Mouse (Mus musculus): ENCODE measurements around the gene Hoxd9. TPM values are rescaled to one million over a fixed set of nuclear protein-coding genes. Genes with fewer than 3 reads are reported as not detected.

Gene Hoxd9
- polyA plus RNA-seq, 1 experiment, result 0.31 TPM

GRCm38 (mm10) chr2:74706393-74706960 lies 8.9 kb downstream of the Hoxd9 start:
- DNase-seq, result no peak
- H3K4me1 ChIP-seq (replicated peaks; ENCODE audit: control insufficient read depth, insufficient read depth, low read length), result peaks cover 11% of the 10 kb centered on the region
- H3K4me3 ChIP-seq (ENCODE audit: control insufficient read depth, insufficient read depth, low read length), result no peak overlapping the region
- H3K27ac ChIP-seq (ENCODE audit: control insufficient read depth, insufficient read depth, low read length), result no peak overlapping the region
- peaks cover 21% of the 10 kb centered on the region for H3K27me3 ChIP-seq (ENCODE audit: control insufficient read depth, insufficient read depth, low read length)
- H3K36me3 ChIP-seq (ENCODE audit: control insufficient read depth, insufficient read depth, low read length), result no peaks in the 10 kb centered on the region
- no peak for TF ChIP-seq POLR2A (IDR thresholded peaks at IDR 0.05; ENCODE audit: control insufficient read depth, extremely low read depth, insufficient read depth, low read length, poor library complexity)
- no peak for TF ChIP-seq CTCF (IDR thresholded peaks at IDR 0.05; ENCODE audit: borderline replicate concordance, control insufficient read depth, extremely low read depth, insufficient read depth, low read length, poor library complexity)
- 15% methylated on average over 13 of the region's 13 CpGs for WGBS

GRCm38 (mm10) chr2:74707599-74707998 lies 10.1 kb downstream of the Hoxd9 start:
- Histone ChIP-seq H3K27me3 (ENCODE audit: control insufficient read depth, insufficient read depth, low read length) (peaks cover 29% of the 10 kb centered on the region), H3K4me3 (ENCODE audit: control insufficient read depth, insufficient read depth, low read length) (no peak overlapping the region), H3K4me1 (replicated peaks; ENCODE audit: control insufficient read depth, insufficient read depth, low read length) (peaks cover 11% of the 10 kb centered on the region), H3K36me3 (ENCODE audit: control insufficient read depth, insufficient read depth, low read length) (no peaks in the 10 kb centered on the region), H3K27ac (ENCODE audit: control insufficient read depth, insufficient read depth, low read length) (no peak overlapping the region)
- DNase-seq, result no peak
- WGBS, result 48% methylated on average over 7 of the region's 7 CpGs
- TF ChIP-seq CTCF (IDR thresholded peaks at IDR 0.05; ENCODE audit: borderline replicate concordance, control insufficient read depth, extremely low read depth, insufficient read depth, low read length, poor library complexity), result no peak
- no peak for TF ChIP-seq POLR2A (IDR thresholded peaks at IDR 0.05; ENCODE audit: control insufficient read depth, extremely low read depth, insufficient read depth, low read length, poor library complexity)

- WGBS, result 71% methylated on average over 4 of the region's 4 CpGs
- TF ChIP-seq POLR2A (IDR thresholded peaks at IDR 0.05; ENCODE audit: control insufficient read depth, extremely low read depth, insufficient read depth, low read length, poor library complexity) (no peak), CTCF (IDR thresholded peaks at IDR 0.05; ENCODE audit: borderline replicate concordance, control insufficient read depth, extremely low read depth, insufficient read depth, low read length, poor library complexity) (no peak)
- peaks cover 11% of the 10 kb centered on the region for H3K4me1 ChIP-seq (replicated peaks; ENCODE audit: control insufficient read depth, insufficient read depth, low read length)
- no peak overlapping the region for H3K4me3 ChIP-seq (ENCODE audit: control insufficient read depth, insufficient read depth, low read length)
- peaks cover 29% of the 10 kb centered on the region for H3K27me3 ChIP-seq (ENCODE audit: control insufficient read depth, insufficient read depth, low read length)
- H3K36me3 ChIP-seq (ENCODE audit: control insufficient read depth, insufficient read depth, low read length), result no peaks in the 10 kb centered on the region
- no peak overlapping the region for H3K27ac ChIP-seq (ENCODE audit: control insufficient read depth, insufficient read depth, low read length)
- DNase-seq, result no peak
Measured at GRCm38 (mm10) chr2:74708676-74709075, 11.1 kb downstream of the Hoxd9 start.

- WGBS, result 23% methylated on average over 5 of the region's 5 CpGs
- Histone ChIP-seq H3K27ac (ENCODE audit: control insufficient read depth, insufficient read depth, low read length) (no peak overlapping the region), H3K4me3 (ENCODE audit: control insufficient read depth, insufficient read depth, low read length) (no peak overlapping the region), H3K36me3 (ENCODE audit: control insufficient read depth, insufficient read depth, low read length) (no peaks in the 10 kb centered on the region), H3K4me1 (replicated peaks; ENCODE audit: control insufficient read depth, insufficient read depth, low read length) (peaks cover 9% of the 10 kb centered on the region), H3K27me3 (ENCODE audit: control insufficient read depth, insufficient read depth, low read length) (peaks cover 28% of the 10 kb centered on the region)
- DNase-seq, result no peak
- TF ChIP-seq CTCF (IDR thresholded peaks at IDR 0.05; ENCODE audit: borderline replicate concordance, control insufficient read depth, extremely low read depth, insufficient read depth, low read length, poor library complexity) (no peak), POLR2A (IDR thresholded peaks at IDR 0.05; ENCODE audit: control insufficient read depth, extremely low read depth, insufficient read depth, low read length, poor library complexity) (no peak)
Measured at GRCm38 (mm10) chr2:74709465-74710419, 12.2 kb downstream of the Hoxd9 start.

- H3K4me3 ChIP-seq (ENCODE audit: control insufficient read depth, insufficient read depth, low read length), result no peak overlapping the region
- no peaks in the 10 kb centered on the region for H3K36me3 ChIP-seq (ENCODE audit: control insufficient read depth, insufficient read depth, low read length)
- no peak for DNase-seq
- H3K27ac ChIP-seq (ENCODE audit: control insufficient read depth, insufficient read depth, low read length), result no peak overlapping the region
- 11% methylated on average over 16 of the region's 16 CpGs for WGBS
- peaks cover 22% of the 10 kb centered on the region for H3K27me3 ChIP-seq (ENCODE audit: control insufficient read depth, insufficient read depth, low read length)
- TF ChIP-seq POLR2A (IDR thresholded peaks at IDR 0.05; ENCODE audit: control insufficient read depth, extremely low read depth, insufficient read depth, low read length, poor library complexity), result no peak
- TF ChIP-seq CTCF (IDR thresholded peaks at IDR 0.05; ENCODE audit: borderline replicate concordance, control insufficient read depth, extremely low read depth, insufficient read depth, low read length, poor library complexity), result no peak
- H3K4me1 ChIP-seq (replicated peaks; ENCODE audit: control insufficient read depth, insufficient read depth, low read length), result no peaks in the 10 kb centered on the region
Measured at GRCm38 (mm10) chr2:74710929-74711543, 13.5 kb downstream of the Hoxd9 start.

Measured in thymus, adult 2 months (tissue).